Mouse (Mus musculus) megakaryocyte, embryonic 14.5 days (primary cell): ENCODE measurements around the gene Foxb1.

ENCODE experiments used
- FLI1 ChIP-seq: IDR thresholded peaks from 2 replicates; pipeline ENCODE4 v1.6.1; 2012; ENCODE audit warnings: low read length, inconsistent platforms, mixed read lengths
- GATA1 ChIP-seq: IDR thresholded peaks from 3 replicates; pipeline ENCODE4 v1.6.1; 2012; ENCODE audit warnings: mixed read lengths, low read length, inconsistent platforms, borderline replicate concordance

- TF ChIP-seq GATA1 (no peak), FLI1 (no peak)
Observed at GRCm38 (mm10) chr9:69790562-69790961, 29.8 kb upstream of the Foxb1 start.
